Mouse (Mus musculus): ENCODE data around the gene Sgms1. TPM values are rescaled to one million over a fixed set of nuclear protein-coding genes. Genes with fewer than 3 reads are reported as not detected.

Sgms1 gene
- total RNA-seq, 2 experiments from 2014 or later: 23.4 to 27.2 TPM

GRCm38 (mm10) chr19:32386556-32387402, 2.7 kb downstream of the Sgms1 start:
- DNase-seq: peak; percentile 58
- intact Hi-C loops (cut with DNase I): loop anchor here (5.0 to 10.0 kb wide), 2 partner anchors 272 to 409 kb away; no protein-coding TSS in a partner anchor

DNA sequence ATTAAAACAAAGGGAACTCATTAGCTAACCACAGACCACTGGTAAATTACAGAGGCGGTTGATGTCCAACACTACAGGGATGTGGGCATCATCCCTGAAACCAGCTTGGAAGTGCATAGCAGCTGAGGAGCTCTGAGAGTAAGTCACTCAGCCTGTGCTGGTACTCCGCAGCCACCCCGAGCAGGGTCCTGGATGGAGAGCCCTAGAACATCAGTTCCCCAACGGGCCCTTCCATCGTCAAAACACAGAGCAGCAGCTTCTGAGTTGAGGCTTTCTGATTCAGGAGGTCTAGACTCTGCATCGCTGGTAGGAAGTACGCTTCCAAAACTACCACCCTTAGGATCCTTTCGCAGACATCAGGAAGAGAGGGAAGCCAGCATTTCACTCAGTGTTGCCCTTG, 5.8 kb downstream of the Sgms1 start:
- intact Hi-C loops (cut with DNase I): loop anchor here (10.0 kb wide), 1 partner anchor 269 kb away; no protein-coding TSS in a partner anchor
- DNase-seq: no peak

DNA sequence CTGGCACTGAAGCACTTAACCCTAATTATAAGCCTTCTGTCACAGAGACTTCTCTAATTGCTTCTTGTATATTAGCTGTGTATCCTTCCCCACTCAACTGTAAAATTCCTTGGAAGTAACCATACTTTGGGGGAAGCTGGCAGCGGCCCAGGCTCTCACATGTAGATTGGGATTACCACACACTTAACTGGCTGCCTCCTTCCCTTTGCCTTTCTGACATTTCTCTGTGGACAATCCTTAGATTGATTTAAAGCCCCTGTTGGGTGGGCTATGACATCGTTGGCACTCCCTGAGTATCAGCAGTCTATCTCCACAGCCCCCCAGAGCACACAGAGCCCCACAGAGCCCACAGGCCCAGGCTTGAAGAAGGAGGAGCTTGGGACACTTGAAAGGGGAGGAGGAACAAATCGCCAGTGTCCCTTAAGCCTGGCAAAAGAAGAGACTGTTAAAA, 8.0 kb downstream of the Sgms1 start:
- intact Hi-C loops (cut with DNase I): loop anchor here (10.0 kb wide), 1 partner anchor 267 kb away; no protein-coding TSS in a partner anchor
- DNase-seq: peak; percentile 78

DNA sequence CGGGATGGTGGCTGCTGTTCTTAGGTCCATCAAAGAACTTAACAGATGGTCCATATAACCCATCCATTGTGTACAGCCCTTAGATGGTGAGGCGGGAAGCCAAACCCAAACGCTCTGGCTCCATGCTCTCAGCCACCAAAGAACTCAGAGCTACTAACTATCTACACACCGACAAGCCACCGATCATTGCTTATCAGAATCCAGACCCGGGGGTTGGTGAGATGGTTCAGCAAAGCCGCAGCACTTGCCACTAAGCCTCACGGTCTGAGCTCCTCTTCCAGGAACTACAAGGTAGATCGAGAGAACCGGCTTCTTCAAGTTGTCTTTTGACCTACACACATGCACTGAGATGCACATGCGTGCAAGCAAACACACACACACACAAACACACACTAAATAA, 8.8 kb downstream of the Sgms1 start:
- intact Hi-C loops (cut with DNase I): loop anchor here (10.0 kb wide), 1 partner anchor 266 kb away; no protein-coding TSS in a partner anchor
- no peak for DNase-seq

DNA sequence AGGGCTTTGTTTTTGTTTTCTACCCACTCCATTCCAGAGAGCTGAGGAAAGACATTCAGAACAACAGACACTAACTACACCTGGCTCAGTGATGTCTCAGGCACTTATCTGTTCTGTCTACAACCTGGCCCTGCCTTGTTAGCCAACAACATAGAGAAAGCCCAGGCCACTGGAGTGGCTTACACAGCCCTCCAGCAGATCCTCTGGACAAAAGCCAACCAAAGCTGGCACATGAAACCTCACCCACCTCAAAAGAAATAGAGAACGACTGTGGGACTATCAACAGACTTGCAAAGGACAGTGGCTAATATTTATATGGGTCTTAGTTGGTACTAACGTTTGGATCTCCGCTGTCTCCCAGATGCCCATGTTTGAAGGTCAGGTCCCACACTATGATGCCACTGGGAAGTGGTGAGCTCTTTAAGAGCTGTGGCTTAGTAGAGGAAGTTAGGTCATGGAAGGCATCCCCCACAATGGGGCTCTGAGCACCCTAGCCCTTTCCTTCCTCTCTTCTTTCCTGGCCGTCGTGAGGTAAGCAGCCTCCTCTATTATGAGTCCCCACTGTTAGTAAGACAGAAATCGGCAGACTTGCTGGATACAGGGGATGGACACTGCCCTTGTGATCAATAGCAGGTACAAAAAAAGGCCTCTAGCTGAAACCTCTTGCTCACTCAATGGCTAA, 10.1 kb downstream of the Sgms1 start:
- intact Hi-C loops (cut with DNase I): no loop called here
- peak; percentile 35 for DNase-seq

- intact Hi-C loops (cut with DNase I): no loop called here
- DNase-seq: no peak
Measured at GRCm38 (mm10) chr19:32378581-32378980, 10.9 kb downstream of the Sgms1 start.

GRCm38 (mm10) chr19:32377701-32378325, 11.7 kb downstream of the Sgms1 start:
- peak; percentile 48 for DNase-seq
- intact Hi-C loops (cut with DNase I): no loop called here

DNA sequence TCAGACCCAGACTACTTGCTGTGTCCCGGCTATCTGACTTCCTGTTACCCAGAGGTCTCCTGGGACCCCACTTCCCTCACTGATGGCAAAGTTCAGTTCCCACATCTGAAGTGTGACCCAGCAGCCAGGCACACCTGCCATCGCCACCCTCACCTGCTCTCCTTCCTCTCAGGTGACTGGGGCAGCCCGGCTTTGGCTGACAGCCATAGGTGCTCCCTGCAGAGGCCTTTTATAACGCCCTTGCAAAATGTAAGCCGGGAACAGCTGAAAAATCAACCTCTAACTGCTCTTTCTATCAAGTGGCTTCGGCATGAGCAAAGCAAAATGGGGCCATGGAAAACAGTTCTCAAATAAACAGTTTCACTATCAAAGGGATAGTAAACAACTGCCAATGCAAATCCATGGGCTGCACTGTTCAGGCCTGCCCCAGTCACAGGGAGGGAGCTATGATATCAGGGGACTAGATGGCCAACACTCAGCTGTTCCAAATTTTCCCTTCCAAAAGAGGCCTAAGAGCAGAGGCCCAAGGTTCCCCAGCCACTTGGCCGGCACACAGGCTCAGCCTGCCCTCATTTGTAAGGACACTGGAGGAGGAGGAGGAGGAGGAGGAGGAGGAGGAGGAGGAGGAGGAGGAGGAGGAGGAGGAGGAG, 12.5 kb downstream of the Sgms1 start:
- DNase-seq: no peak
- intact Hi-C loops (cut with DNase I): no loop called here

DNA sequence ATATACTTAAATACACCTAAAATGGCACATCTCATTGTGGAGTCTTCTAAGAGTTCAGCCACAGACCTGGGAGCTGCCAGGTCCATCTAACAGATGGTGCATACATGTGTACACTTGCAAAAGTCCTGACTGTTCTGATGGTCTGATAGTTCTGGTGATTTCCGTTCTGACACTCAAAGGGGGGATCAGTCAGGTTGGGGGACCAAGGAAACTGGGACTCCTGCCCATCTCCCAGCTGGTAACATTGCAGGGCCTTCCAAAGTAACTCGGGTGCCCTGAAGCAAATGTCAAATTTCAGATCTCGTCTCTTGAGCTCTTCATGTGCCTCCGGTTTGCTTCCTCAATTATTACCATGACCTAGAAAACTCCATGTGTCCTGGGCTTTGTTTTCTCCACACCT, 13.5 kb downstream of the Sgms1 start:
- intact Hi-C loops (cut with DNase I): no loop called here
- DNase-seq: no peak

DNA sequence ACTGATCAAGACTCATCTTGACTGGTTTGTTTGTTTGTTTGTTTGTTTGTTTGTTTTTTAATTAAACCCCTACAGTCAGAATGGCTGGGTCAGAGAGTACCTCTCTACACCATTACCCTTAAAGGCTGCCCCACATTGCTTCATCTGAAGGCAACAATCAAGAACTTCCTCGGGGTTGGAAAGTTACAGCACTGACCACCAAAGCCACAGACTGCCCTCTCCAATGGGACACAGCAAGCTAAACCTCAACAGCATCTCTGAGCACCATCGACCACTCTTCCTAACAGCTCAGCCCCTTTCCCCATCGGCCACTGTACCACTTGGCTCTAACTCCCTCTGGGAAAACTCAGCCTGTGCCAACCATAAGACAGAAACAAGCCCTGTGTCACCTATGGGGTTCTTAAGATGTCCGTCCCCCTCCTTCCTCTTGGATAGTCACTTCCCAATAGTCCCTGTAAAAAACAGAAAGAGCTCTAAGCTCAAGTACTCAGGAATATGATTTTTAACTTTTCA, 14.0 kb downstream of the Sgms1 start:
- DNase-seq: no peak
- intact Hi-C loops (cut with DNase I): no loop called here

GRCm38 (mm10) chr19:32374751-32375150, 14.8 kb downstream of the Sgms1 start:
- DNase-seq: no peak
- intact Hi-C loops (cut with DNase I): no loop called here

DNA sequence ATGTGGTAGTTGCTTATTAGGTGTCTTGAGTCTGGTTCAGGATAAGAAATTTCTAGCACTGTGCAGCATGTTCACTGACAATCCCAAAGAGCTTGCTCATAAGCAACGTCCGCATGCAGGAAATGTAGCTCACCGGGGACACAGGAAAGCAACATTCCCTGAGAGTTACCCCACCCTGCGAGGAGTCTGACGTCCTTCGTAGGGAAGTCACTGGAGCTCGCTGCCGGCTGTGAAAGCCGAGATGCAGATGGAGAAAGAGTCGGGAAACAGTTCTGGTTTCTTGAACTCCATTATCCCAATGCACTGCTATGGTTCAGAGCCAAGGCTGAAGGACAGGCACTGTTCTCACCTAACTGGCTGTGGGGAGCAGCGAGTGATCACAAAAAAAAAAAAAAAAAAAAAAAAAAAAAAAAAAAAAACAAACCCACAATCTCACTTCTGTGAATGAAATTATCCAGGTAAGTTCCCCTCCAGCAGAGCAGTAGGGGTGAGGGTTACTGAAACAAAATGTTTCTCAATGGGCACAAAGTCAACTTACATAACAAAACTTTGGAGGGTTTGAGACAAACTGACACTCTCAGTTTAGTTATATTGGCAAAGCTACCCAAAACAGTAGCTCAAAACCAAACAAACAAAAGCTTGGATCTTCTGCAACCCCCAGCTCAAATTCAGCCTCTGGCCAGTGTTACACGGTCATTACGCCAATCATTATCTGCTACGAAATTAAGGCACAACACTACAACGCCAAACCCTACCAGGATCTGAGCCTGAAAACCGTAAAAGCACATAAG, 15.5 kb downstream of the Sgms1 start:
- DNase-seq: no peak
- intact Hi-C loops (cut with DNase I): no loop called here

GRCm38 (mm10) chr19:32372373-32372772, 17.1 kb downstream of the Sgms1 start:
- intact Hi-C loops (cut with DNase I): no loop called here
- no peak for DNase-seq

DNA sequence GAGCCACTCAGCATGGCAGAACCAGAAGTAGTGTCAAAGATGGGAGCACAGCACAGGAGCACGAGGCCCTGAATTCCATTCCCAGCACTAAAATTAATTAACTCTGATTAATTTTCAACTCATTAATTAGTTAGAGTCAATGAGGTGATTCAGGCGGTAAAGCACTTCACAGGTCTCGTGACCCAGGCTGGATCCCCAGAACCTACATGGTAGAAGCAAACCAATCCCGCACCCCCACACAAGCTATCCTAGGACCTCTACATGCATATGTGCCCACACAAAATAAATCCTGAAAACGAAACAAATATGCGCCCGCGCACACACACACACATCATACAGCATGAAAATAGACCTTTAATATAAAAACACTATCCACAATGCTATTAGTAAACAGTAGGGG, 22.2 kb downstream of the Sgms1 start:
- intact Hi-C loops (cut with DNase I): no loop called here
- DNase-seq: no peak

DNA sequence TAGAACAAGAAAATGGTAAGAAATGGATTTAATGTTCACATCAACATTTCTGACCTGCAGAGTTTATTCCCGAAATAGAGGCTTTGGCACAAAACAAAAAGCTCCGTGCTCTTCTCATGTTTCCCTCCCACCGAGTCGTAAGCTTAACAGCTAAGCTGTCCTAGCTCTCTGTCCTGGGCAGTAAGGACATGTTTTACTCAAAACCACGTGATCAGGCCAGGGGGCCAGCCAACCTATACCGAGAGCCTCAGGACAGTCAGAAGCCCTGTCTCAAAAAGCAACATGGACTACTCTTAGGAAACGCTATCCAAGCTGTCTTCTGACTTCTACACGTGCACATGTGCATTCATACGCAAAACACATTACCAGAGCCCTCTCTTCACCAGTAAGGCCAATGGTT, 23.1 kb downstream of the Sgms1 start:
- no peak for DNase-seq
- intact Hi-C loops (cut with DNase I): no loop called here

GRCm38 (mm10) chr19:32365111-32365510, 24.4 kb downstream of the Sgms1 start:
- intact Hi-C loops (cut with DNase I): no loop called here
- no peak for DNase-seq

- intact Hi-C loops (cut with DNase I): no loop called here
- DNase-seq: no peak
Measured at GRCm38 (mm10) chr19:32363587-32363986, 25.9 kb downstream of the Sgms1 start.

DNA sequence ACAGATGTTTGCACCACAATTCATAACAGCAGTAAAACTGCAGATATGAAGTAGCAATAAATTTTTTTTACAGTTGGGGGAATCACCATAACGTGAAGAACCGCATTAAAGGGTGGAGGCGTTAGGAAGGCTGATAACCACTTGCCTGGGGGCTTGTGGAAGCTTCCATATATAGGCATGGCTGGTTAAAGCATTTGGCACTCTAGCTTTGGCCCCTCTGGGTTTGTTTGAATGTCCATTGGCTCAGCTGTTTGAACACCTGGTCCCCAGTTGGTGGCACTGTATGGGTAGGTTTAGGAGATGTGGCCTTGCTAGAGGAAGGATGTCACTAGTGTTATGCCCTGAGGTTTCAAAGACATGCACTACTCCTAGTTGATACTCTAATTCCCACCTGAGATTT, 27.0 kb downstream of the Sgms1 start:
- no peak for DNase-seq
- intact Hi-C loops (cut with DNase I): no loop called here

DNA sequence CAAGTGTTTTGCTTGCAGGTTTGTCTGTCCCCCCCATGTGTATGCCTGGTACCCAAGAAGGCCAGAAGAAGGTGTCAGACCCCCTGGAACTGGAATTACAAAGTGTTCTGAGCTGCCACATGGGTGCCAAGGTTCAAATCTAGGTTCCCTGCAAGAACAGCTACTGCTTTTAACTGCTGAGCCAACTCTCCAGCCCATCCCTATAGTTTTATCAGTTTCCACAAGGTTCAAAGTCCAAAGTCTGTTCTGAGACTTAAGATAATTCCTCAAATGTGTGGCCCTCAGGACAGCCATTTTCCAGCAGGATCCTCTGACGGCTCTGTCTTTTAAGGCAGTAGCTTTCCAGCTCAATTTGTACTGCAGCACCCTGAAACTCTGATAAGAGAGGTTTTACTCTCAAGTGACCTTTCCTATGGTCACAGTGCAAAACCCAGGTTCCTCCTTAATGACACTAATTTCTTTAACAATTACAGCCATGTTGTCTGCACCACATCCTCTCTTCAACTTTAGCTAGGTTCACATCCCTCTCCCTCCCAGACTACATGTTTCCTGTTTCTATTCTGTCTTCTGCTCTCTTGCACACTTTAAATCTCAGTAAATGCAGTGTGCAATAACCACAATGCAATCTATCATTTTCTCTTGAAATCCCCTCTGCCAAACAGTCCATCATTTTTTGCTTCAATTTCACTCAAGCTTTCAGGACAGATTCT, 28.4 kb downstream of the Sgms1 start:
- no peak for DNase-seq
- intact Hi-C loops (cut with DNase I): no loop called here
